Mouse (Mus musculus) lung, adult 2 months (tissue): ENCODE data around the gene Rln3. TPM values are rescaled to one million over a fixed set of nuclear protein-coding genes. Genes with fewer than 3 reads are reported as not detected.
A peak's percentile ranks its signal among the peaks of the same experiment; 100 is the strongest.

Source experiments
- DNase-seq: peaks from one replicate; pipeline ENCODE4 v3.0.0; 2022
- H3K4me1 ChIP-seq: fragments of 200-500 bp; 2 replicates; pipeline ENCODE4 v1.6.1; 2011; ENCODE audit warnings: low read length; ENCODE audit not compliant: control insufficient read depth, insufficient read depth
- H3K4me3 ChIP-seq: fragments of 200-500 bp; replicated peaks from 2 replicates; pipeline ENCODE3; 2011; ENCODE audit warnings: low read depth, mild to moderate bottlenecking, control low read depth, low read length; ENCODE audit errors: extremely low read depth
- CTCF ChIP-seq: fragments of 200-500 bp; IDR thresholded peaks from 2 replicates; pipeline ENCODE4 v1.5.1; 2011; ENCODE audit warnings: mild to moderate bottlenecking, low read length, control low read depth; ENCODE audit not compliant: insufficient read depth
- POLR2A ChIP-seq: fragments of 200-500 bp; IDR thresholded peaks from 2 replicates; pipeline ENCODE4 v1.6.1; 2011; ENCODE audit warnings: low read depth, mild to moderate bottlenecking, control low read depth, low read length, borderline replicate concordance; ENCODE audit errors: extremely low read depth
- WGBS: fragments of 180-500 bp; shearing (Covaris S2); methylation state at CpG from one replicate; pipeline ENCODE4 v1.1.7; 2018; 5-methylcytosine and 5-hydroxymethylcytosine counted together
- polyA plus RNA-seq: library from polyadenylated mRNA; depleted of rRNA; stranded (reverse); fragments of >200 nt; gene quantifications from 2 replicates; pipeline ENCODE4 v1.2.3, GENCODE M21; 2012

Rln3 gene
- polyA plus RNA-seq, 1 experiment = 0.22 TPM

DNA sequence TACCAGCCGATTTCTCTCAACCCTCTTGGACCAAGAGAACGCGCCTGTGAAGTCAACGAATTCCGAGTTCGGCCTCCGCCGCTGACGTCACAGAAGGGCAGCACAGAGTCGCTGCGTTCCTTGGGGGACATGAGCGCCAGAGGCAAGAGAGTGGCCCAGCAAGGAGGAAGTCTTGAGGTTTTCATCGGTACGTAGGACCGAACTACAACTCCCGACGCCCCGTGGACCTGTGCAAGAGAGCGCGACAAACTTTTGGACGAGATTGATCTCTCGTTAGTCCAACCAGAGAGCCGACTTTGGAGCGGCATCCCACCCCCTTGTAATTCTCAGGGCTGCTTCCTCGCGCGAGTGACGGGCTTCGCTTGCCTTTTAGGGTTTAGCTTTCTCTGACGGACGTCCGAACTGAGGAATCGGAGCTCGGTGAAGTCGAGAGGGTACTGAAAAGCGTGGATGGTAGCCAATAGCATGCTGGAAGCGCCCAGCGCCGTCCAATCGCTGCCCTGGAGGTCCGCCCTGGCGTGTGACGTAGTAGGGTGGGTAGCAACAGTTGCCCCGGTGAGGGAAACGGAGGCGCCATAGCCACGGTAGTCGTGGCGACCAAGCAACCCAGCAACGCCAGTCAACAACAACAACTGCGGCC lies 21.6 kb upstream of the Rln3 start, which contains the start of gene Rfx1:
Rfx1 (plus strand) TSS at position 544 of the 640 bp plus-strand sequence.
- Histone ChIP-seq H3K4me1 (peaks cover 7% of the 10 kb centered on the region), H3K4me3 (peak within 1 kb of the TSS; percentile 68)
- peak; percentile 99 for DNase-seq
- WGBS = under 1% methylated on average over 51 of the region's 51 CpGs
- TF ChIP-seq CTCF (no peak), POLR2A (peak; percentile 92; the same call in 1 of the 2 replicates)

DNA sequence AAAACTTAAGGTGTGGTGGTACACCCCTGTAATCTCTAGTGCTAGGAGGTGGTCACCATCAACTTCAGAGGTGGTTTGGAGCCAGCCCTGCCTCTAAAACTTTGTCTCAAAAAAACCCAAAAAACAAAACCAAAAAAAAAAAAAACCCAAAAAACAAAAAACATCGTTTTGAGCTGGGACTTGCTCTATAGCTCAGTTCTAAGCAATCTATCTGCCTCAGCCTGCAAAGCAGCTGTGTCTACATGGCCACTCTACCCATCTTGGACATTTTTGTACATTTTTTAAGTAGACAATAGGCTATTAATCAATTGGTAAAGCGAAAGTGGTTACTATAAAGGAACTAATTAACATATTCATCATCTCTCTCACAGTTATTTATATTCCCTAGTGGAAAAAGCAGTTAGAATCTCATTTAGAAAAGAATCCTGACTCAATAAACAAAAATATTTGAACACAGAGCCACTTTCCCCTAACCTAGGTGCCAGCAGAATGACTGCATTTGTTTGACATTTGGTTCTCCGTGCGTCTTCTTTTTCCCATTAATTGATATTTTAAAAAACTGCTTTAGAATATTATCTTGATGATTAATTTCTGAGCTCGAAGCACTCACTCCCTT lies 20.8 kb upstream of the Rln3 start:
- WGBS = 15% methylated on average over 5 of the region's 5 CpGs
- DNase-seq = no peak
- H3K4me3 ChIP-seq = peak overlapping the region; percentile 55
- TF ChIP-seq CTCF = no peak
- no peak for TF ChIP-seq POLR2A
- peaks cover 7% of the 10 kb centered on the region for H3K4me1 ChIP-seq

DNA sequence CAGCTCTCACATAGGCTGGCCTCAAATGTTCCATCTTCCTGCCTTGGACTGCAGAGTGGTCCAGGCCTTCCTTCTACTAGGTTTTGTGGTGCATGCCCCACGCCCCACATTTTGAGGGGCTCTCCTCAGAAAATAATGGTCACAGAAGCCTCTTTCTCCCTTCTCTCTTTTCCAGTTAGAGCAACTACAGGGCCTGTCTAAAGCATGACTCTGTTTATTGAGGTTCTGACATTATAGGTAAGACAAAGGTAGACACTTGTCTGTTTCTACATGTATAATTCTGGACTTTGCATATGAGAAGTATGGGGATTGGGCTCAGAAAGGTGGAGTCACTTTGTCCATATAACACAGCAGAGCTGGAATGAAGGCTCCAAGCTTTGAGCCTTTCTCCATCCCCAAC lies 20.2 kb upstream of the Rln3 start, which contains the start of gene Gm10643:
Gm10643 (minus strand) TSS at position 101 of the 400 bp plus-strand sequence.
- TF ChIP-seq CTCF = no peak
- no peak for TF ChIP-seq POLR2A
- Histone ChIP-seq H3K4me3 (peak within 1 kb of the TSS; percentile 55), H3K4me1 (peaks cover 7% of the 10 kb centered on the region)
- WGBS = 84% methylated on average over 1 of the region's 1 CpGs
- no peak for DNase-seq

DNA sequence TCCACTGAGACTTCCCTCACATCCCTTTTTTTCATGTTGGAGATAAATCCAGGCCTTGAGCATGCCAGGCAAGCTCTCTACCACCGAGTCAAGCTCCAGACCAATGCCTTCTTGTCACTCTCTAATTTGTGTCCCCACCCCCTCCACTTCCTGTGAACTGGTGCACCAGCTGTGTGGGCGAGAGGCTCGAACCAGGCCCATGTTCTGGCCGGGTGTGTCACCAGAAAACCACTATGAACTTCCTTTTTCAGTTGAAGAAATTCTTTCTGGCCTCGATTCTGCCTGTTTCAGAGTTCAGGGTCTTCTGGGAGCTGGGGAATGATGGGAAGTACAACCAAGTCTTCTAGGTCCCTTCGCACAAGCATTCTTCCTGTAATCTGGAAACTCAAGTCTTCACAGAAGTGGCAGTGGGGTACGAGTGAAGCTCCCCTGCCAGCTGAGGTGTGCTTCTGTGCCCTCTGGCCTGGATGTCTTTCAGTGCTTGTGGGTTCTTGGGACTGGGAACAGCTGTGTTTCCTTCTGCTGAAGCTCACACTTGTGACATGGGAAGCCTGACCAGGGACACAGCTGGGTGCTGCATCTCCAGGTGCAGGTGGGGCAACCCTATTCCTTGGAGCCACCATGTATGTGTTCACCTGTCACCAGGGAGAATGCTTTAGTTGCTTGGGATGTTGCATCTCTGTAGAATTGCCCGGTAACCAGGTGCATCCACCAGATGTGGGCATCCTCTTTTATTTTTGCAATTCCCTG lies 19.2 kb upstream of the Rln3 start:
- Histone ChIP-seq H3K4me1 (peaks cover 4% of the 10 kb centered on the region; the same call in 1 of the 2 replicates), H3K4me3 (no peak overlapping the region)
- no peak for DNase-seq
- WGBS = 44% methylated on average over 8 of the region's 8 CpGs
- TF ChIP-seq CTCF (no peak), POLR2A (no peak)

DNA sequence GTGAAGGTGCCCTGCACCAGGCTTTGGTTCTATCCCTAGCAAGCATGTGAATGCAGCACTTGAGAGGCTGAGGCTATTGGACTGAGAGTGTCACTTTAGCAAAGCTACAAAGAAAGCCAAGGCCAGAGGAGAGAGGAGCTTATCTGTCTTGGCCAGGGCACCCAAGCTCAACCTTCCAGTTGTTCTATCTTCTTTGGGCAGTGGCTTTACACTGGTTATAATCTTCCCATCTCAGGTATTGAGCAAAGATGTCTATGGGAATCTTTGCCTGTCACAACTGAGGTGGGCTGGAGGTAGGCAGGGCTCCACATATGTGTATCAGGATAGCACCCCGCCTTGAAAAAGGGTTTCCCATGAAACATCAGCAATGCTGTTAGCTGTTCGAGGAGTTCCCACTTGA lies 15.4 kb upstream of the Rln3 start:
- no peak for TF ChIP-seq POLR2A
- no peak for TF ChIP-seq CTCF
- 79% methylated on average over 2 of the region's 2 CpGs for WGBS
- Histone ChIP-seq H3K4me3 (no peak overlapping the region), H3K4me1 (no peaks in the 10 kb centered on the region)
- no peak for DNase-seq

DNA sequence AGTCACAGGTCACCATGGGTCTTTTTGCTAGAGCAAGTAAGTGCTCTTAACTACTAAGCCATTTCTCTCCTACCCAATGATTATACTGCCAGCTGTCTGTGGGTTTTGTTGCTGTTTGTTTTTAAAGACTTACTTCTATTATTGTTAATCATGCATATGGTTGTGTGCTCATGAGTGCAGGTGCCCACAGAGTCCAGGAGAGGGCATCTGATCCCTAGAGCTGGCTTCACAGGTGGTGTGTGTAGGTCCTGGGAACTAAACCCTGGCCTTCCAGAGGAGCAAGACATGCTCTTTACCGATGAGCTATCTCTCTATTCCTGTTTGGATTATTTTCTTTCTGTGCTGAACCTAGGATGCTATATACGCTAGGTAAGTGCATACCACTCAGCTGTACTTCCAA lies 14.4 kb upstream of the Rln3 start:
- Histone ChIP-seq H3K4me3 (no peak overlapping the region), H3K4me1 (no peaks in the 10 kb centered on the region)
- WGBS = 90% methylated on average over 2 of the region's 2 CpGs
- DNase-seq = no peak
- no peak for TF ChIP-seq POLR2A
- TF ChIP-seq CTCF = no peak

DNA sequence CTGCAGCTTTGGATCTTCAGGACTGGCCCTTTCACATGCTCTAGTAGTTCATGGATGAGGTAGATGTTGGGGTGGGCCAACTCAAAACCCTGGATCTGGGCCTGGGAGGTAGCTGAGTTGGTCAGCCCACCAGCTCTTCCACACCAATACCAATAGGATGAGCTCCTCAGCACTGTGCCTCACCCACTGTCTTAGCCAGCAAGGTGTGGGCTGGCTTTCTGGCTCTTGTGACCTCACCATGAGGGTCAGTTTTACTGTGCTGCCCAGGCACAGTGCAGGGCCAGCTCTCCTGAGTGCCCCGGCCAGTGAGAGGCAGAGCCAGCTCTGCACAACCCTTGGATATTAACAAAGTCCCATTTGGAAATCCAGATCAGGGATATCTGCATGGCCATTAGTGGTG lies 13.0 kb upstream of the Rln3 start:
- WGBS = 97% methylated on average over 1 of the region's 1 CpGs
- Histone ChIP-seq H3K4me1 (no peaks in the 10 kb centered on the region), H3K4me3 (no peak overlapping the region)
- no peak for DNase-seq
- TF ChIP-seq POLR2A (no peak), CTCF (no peak)

DNA sequence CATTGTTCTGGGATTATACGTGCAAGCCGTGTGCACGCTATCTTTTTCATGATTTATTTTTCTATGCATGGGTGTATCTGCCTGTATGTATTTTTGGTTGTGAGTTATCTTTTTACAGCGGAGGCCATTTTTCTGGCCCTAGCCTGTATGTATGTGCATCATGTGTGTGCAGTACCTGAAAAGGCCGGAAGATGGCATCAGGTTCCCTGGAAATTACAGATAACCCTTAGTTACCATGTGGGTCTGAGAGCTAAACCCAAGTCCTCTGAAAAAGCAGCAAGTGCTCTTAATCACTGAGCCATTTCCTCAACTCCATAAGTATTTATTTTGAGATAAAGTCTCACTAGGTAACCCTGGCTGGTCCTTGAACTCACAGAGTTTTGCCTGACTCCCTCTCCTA lies 8.4 kb upstream of the Rln3 start:
- no peak for DNase-seq
- H3K4me1 ChIP-seq = no peaks in the 10 kb centered on the region
- TF ChIP-seq POLR2A = no peak
- no peak for TF ChIP-seq CTCF
- no peak overlapping the region for H3K4me3 ChIP-seq
- 85% methylated on average over 5 of the region's 5 CpGs for WGBS

DNA sequence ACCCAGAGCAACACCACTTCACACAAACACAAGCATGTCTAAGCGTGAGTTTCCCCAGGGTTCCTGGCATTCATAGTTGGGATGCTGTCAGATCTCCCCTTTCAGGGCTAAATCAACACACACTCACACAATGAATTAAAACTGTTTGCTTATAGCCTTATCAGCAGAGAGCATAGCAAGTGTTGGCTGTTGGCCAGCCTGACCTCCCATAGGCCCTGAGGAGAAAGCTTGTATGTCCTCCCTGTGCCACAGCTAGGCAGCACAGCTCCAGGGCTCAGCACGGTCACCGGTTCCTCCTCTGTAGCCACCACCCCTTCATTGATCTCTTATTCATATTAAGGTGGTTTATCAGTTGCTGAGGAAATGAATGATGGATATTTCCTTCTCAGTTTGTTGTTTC lies 7.9 kb upstream of the Rln3 start:
- H3K4me3 ChIP-seq = no peak overlapping the region
- no peak for TF ChIP-seq POLR2A
- TF ChIP-seq CTCF = no peak
- DNase-seq = no peak
- H3K4me1 ChIP-seq = no peaks in the 10 kb centered on the region
- WGBS = 19% methylated on average over 3 of the region's 3 CpGs

DNA sequence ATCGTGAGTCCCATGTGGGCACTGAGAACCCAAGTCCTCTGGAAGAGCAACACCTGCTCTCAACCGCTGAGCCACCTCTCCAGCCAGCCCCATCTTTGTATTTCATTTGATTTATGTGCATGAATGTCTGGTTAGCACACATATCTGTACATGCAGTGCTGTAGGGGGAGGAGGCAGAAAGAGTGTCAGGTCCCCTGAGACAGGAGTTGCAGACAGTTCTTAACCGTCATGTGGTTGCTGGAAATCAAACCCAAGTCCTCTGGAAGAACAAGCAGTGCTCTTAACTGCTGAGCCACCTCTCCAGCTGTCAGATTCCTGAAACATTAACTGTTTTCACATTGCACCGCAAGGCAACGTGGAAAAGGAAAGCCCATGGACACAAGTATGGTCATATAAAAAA lies 3.4 kb upstream of the Rln3 start:
- H3K4me3 ChIP-seq = no peak overlapping the region
- H3K4me1 ChIP-seq = no peaks in the 10 kb centered on the region
- 62% methylated on average over 5 of the region's 5 CpGs for WGBS
- no peak for DNase-seq
- TF ChIP-seq POLR2A (no peak), CTCF (no peak)
